Mouse (Mus musculus): Measurements from ENCODE around the gene Tram2.

Tram2 gene

GRCm38 (mm10) chr1:21010282-21010800 is 68.7 kb downstream of the Tram2 start:
- DNase-seq (ENCODE audit: low spot score), result no peak

GRCm38 (mm10) chr1:21008891-21009290 is 70.1 kb downstream of the Tram2 start:
- no peak for DNase-seq (ENCODE audit: low spot score)

DNA sequence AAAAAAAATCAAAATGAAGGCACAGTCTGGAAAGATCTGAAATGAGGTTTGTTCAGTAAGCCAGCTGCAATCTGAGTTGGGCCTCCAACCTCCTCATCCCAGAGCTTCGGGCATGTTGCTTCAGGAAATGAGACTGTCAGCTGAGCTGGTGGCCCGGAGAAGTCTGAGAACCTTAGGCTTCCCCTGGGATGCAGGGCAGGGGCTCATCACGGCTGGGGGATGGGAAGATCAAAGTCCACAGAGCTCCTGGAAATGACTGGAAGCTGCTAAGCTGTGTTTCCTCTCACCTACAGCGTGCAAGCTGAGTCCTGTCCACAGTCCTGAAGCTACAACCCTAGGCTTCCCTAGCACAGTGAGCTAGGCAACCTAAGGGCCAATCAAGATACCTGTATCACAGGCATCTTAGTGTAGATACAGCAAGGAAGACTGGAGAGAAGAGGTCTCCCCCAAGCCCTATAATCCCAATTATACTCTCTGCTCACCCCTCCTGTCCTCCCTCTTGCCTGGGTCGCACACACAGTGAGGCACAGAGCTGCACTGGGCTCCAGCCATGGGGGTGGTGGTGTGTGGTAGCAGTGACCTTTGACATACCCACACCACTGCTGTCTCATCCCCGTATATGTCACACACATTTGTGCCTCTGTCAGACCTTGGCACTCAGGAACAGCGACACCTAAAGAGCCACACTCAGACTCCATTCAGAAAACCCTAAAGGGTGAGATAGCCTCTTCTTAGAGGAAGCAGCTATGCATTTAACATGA is 70.9 kb downstream of the Tram2 start:
- DNase-seq (ENCODE audit: low spot score), result peak; percentile 76

DNA sequence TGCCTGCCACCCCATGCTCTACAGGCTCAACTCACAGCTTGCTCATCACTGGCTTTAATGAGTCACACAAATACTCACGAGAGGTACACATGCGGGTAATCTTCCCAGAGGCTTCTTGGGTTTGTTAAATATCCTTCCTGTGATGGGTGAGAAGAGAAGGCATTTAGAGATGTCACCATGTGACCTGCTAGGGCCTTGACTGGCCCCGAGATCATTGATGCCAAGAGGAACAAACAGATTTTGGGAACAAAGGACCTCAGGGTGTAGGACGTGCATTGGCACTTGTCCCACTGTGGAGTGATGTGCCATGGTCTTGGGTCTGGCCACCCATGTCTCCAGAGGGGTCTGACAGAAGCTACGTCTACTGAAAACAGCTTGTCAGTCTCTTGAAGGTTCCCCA is 72.3 kb downstream of the Tram2 start:
- DNase-seq (ENCODE audit: low spot score), result no peak

GRCm38 (mm10) chr1:21004596-21004995 is 74.4 kb downstream of the Tram2 start:
- no peak for DNase-seq (ENCODE audit: low spot score)

- DNase-seq (ENCODE audit: low spot score), result no peak
Measured at GRCm38 (mm10) chr1:21002246-21003142, 76.5 kb downstream of the Tram2 start.

- peak; percentile 13 for DNase-seq (ENCODE audit: low spot score)
Measured at GRCm38 (mm10) chr1:20997881-20998389, 81.1 kb downstream of the Tram2 start.

DNA sequence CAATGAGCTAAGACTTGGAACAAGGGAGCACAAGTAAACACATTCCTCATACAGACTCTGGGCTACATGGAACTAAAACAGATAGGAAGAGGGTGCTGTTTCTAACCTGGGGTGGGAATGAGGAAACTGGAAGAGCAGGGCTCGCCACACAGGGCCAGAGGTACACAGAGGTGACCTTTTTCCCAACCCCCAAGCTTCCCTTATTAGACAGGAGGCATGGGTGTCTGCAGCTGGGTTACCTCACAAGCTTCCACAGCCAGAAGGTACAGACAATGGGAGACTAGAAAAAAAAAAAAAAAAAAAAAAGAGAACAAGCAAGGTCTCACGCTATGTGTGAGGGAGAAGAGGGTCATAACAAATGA is 81.7 kb downstream of the Tram2 start:
- peak; percentile 35 for DNase-seq (ENCODE audit: low spot score)

GRCm38 (mm10) chr1:20996603-20997327 is 82.3 kb downstream of the Tram2 start:
- peak; percentile 25 for DNase-seq (ENCODE audit: low spot score)

DNA sequence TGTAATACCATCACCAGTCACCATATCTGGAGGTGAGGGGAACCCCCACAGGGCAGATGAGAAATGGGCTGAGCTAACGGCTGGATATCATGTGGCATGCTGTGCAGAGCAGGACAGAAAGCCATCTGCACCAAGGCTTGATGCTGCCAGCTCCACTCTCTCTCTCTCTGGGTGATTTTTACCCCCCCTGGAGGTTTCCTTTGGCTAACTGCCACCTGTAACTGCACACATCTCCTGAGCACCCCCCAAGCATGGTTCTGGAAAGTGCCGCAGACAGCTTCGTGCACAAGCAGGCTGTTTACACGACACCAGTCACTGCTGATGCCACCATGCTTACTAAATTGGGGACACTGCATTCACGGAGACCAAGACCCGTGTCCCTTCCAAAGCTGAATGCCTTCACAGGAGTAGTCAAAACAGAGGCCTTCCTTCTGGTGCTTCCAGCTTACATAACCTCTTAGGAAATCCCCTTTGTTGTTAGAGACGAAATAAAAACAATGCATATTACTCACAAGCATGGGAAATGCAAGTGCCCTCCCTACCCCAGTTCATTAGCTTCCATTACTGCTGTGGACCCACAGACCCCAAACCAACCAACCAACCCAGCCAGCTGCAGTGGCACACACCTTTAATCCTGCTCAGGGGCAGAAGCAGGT is 83.6 kb downstream of the Tram2 start:
- DNase-seq (ENCODE audit: low spot score), result no peak

DNA sequence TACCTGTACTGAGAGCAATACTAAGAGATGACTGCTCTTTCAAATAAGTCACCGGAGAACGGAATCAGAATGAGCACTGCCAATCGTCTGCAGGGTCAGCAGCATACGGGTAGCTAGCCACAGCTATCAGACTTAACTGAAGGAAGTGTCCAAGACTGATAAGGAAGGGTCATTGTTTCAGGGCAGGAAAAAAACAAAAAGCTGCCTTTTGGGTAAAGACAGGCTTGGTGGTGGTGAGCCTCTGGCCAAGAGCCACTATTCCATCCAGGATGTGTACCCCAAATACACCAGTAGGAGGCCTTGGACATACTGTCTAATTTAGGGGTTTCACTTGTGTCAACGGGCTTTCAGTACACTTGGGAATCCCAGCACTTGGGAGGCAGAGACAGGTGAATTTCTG is 84.7 kb downstream of the Tram2 start:
- no peak for DNase-seq (ENCODE audit: low spot score)

GRCm38 (mm10) chr1:20993690-20994089 is 85.3 kb downstream of the Tram2 start:
- no peak for DNase-seq (ENCODE audit: low spot score)

- DNase-seq (ENCODE audit: low spot score), result no peak
Measured at GRCm38 (mm10) chr1:20989461-20990083, 89.5 kb downstream of the Tram2 start.

GRCm38 (mm10) chr1:20986378-20987056 is 92.5 kb downstream of the Tram2 start:
- no peak for DNase-seq (ENCODE audit: low spot score)

GRCm38 (mm10) chr1:20984582-20984981 is 94.4 kb downstream of the Tram2 start:
- no peak for DNase-seq (ENCODE audit: low spot score)

DNA sequence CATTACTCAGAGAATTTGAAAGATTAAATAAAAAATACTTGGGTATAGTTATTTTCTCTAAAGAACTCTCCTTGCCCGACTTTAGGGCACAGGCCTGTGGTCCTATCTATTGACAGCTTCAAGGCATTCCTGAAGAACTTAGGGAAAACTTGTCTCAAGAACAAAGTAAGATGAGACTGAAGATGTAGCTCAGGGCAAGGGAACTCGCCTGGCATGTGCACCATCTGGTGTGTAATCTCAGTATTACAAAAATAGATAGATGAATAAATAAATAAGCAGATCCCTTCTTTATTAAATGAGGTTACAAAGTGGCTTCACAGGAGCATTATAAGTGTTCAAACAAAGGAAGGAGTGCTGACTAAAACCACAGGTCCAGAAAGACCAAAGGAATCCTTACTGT is 94.9 kb downstream of the Tram2 start:
- no peak for DNase-seq (ENCODE audit: low spot score)

DNA sequence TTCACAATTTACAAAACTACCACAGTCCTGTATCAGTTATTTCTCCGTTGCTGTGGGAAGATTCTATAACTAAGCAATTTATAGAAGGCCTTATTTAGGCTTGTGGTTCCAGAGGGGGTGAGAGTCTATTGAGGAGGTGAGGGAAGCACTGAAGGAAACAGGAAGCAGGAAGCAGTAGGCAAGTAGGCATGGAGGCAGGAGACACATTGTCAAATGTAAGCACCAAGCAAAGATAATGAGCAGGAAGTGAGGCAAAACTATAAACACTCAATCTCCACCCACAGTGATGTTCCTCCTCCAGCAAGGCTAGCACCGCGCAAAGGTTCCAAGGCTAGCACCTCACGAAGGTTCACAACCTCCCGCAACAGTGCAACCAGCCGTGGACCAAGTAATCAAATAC is 97.3 kb downstream of the Tram2 start:
- no peak for DNase-seq (ENCODE audit: low spot score)

GRCm38 (mm10) chr1:20980553-20980952 is 98.5 kb downstream of the Tram2 start:
- DNase-seq (ENCODE audit: low spot score), result no peak

- DNase-seq (ENCODE audit: low spot score), result no peak
Measured at GRCm38 (mm10) chr1:20974341-20975135, 104.5 kb downstream of the Tram2 start.

DNA sequence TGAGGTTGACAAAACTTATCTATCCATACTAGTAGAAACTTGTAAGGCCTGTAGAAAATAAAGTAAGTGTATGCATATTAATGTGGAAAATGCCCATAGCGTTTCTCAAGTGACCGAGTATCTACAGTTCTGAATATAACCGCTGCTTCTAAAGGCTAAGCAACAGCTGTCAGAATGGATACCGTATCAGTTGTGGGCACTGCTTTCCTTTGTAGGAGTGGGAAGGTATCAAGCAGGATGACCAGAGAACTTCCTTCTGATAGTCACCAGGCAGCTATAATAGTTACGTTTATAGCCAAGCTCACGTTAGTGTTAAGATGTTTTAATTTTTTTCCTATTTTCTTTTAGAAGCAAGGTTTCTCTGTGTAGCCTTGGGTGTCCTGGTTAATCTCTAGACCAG is 105.6 kb downstream of the Tram2 start:
- no peak for DNase-seq (ENCODE audit: low spot score)
